Mouse (Mus musculus): Measurements from ENCODE around the gene Klhl31. TPM values are rescaled to one million over a fixed set of nuclear protein-coding genes. Genes with fewer than 3 reads are reported as not detected.

Klhl31 gene
- polyA plus RNA-seq, 1 experiment = 0.43 TPM

GRCm38 (mm10) chr9:77637357-77637756 is 1.1 kb downstream of the Klhl31 start:
- Histone ChIP-seq H3ac (ENCODE audit: control insufficient read depth, insufficient read length, low read depth) (no peak overlapping the region), H3K36me3 (ENCODE audit: control insufficient read depth, insufficient read depth) (no peaks in the 10 kb centered on the region), H3K4me3 (ENCODE audit: insufficient read depth, poor library complexity, severe bottlenecking) (no peak overlapping the region), H3K27me3 (ENCODE audit: control insufficient read depth, insufficient read depth, insufficient read length) (no peaks in the 10 kb centered on the region), H3K79me2 (ENCODE audit: control insufficient read depth, insufficient read depth) (no peaks in the 10 kb centered on the region), H3K79me3 (ENCODE audit: low read depth) (no peaks in the 10 kb centered on the region)
- TF ChIP-seq CTCF (IDR thresholded peaks at IDR 0.05; ENCODE audit: control insufficient read depth, insufficient read depth, insufficient read length) (no peak), USF1 (IDR thresholded peaks at IDR 0.05; ENCODE audit: low read depth) (peak; percentile 39), CEBPB (IDR thresholded peaks at IDR 0.05; ENCODE audit: low read depth) (no peak), MYOD1 (IDR thresholded peaks at IDR 0.05; ENCODE audit: control insufficient read depth, insufficient read length, low read depth) (peak; percentile 95), MYOG (IDR thresholded peaks at IDR 0.05; ENCODE audit: control insufficient read depth, extremely low read depth, insufficient read length) (no peak), MAX (IDR thresholded peaks at IDR 0.05) (no peak), FOSL1 (IDR thresholded peaks at IDR 0.05; ENCODE audit: insufficient read depth, low read length, poor library complexity, severe bottlenecking) (no peak)

GRCm38 (mm10) chr9:77645176-77645575 is 8.9 kb downstream of the Klhl31 start:
- Histone ChIP-seq H3K4me3 (ENCODE audit: insufficient read depth, poor library complexity, severe bottlenecking) (no peak overlapping the region), H3K79me2 (ENCODE audit: control insufficient read depth, insufficient read depth) (no peaks in the 10 kb centered on the region), H3K36me3 (ENCODE audit: control insufficient read depth, insufficient read depth) (no peaks in the 10 kb centered on the region), H3ac (ENCODE audit: control insufficient read depth, insufficient read length, low read depth) (no peak overlapping the region), H3K79me3 (ENCODE audit: low read depth) (no peaks in the 10 kb centered on the region), H3K27me3 (ENCODE audit: control insufficient read depth, insufficient read depth, insufficient read length) (no peaks in the 10 kb centered on the region)
- TF ChIP-seq CEBPB (IDR thresholded peaks at IDR 0.05; ENCODE audit: low read depth) = no peak
- no peak for TF ChIP-seq FOSL1 (IDR thresholded peaks at IDR 0.05; ENCODE audit: insufficient read depth, low read length, poor library complexity, severe bottlenecking)
- TF ChIP-seq MAX (IDR thresholded peaks at IDR 0.05) = no peak
- TF ChIP-seq MYOD1 (IDR thresholded peaks at IDR 0.05; ENCODE audit: control insufficient read depth, insufficient read length, low read depth) = no peak
- TF ChIP-seq USF1 (IDR thresholded peaks at IDR 0.05; ENCODE audit: low read depth) = no peak
- TF ChIP-seq MYOG (IDR thresholded peaks at IDR 0.05; ENCODE audit: control insufficient read depth, extremely low read depth, insufficient read length) = no peak
- no peak for TF ChIP-seq CTCF (IDR thresholded peaks at IDR 0.05; ENCODE audit: control insufficient read depth, insufficient read depth, insufficient read length)

- no peaks in the 10 kb centered on the region for H3K79me2 ChIP-seq (ENCODE audit: control insufficient read depth, insufficient read depth)
- no peak overlapping the region for H3K4me3 ChIP-seq (ENCODE audit: insufficient read depth, poor library complexity, severe bottlenecking)
- H3K36me3 ChIP-seq (ENCODE audit: control insufficient read depth, insufficient read depth) = no peaks in the 10 kb centered on the region
- TF ChIP-seq MYOG (IDR thresholded peaks at IDR 0.05; ENCODE audit: control insufficient read depth, extremely low read depth, insufficient read length) = no peak
- no peak for TF ChIP-seq FOSL1 (IDR thresholded peaks at IDR 0.05; ENCODE audit: insufficient read depth, low read length, poor library complexity, severe bottlenecking)
- TF ChIP-seq MYOD1 (IDR thresholded peaks at IDR 0.05; ENCODE audit: control insufficient read depth, insufficient read length, low read depth) = no peak
- no peak for TF ChIP-seq MAX (IDR thresholded peaks at IDR 0.05)
- TF ChIP-seq CTCF (IDR thresholded peaks at IDR 0.05; ENCODE audit: control insufficient read depth, insufficient read depth, insufficient read length) = no peak
- TF ChIP-seq CEBPB (IDR thresholded peaks at IDR 0.05; ENCODE audit: low read depth) = no peak
- TF ChIP-seq USF1 (IDR thresholded peaks at IDR 0.05; ENCODE audit: low read depth) = no peak
- H3K79me3 ChIP-seq (ENCODE audit: low read depth) = no peaks in the 10 kb centered on the region
- H3K27me3 ChIP-seq (ENCODE audit: control insufficient read depth, insufficient read depth, insufficient read length) = no peaks in the 10 kb centered on the region
- no peak overlapping the region for H3ac ChIP-seq (ENCODE audit: control insufficient read depth, insufficient read length, low read depth)
Observed at GRCm38 (mm10) chr9:77651847-77652246, 15.5 kb downstream of the Klhl31 start.

- Histone ChIP-seq H3K36me3 (ENCODE audit: control insufficient read depth, insufficient read depth) (no peaks in the 10 kb centered on the region), H3K79me2 (ENCODE audit: control insufficient read depth, insufficient read depth) (no peaks in the 10 kb centered on the region), H3K4me3 (ENCODE audit: insufficient read depth, poor library complexity, severe bottlenecking) (no peak overlapping the region), H3K27me3 (ENCODE audit: control insufficient read depth, insufficient read depth, insufficient read length) (no peaks in the 10 kb centered on the region), H3K79me3 (ENCODE audit: low read depth) (no peaks in the 10 kb centered on the region), H3ac (ENCODE audit: control insufficient read depth, insufficient read length, low read depth) (no peak overlapping the region)
- TF ChIP-seq MAX (IDR thresholded peaks at IDR 0.05) (no peak), MYOG (IDR thresholded peaks at IDR 0.05; ENCODE audit: control insufficient read depth, extremely low read depth, insufficient read length) (no peak), MYOD1 (IDR thresholded peaks at IDR 0.05; ENCODE audit: control insufficient read depth, insufficient read length, low read depth) (no peak), USF1 (IDR thresholded peaks at IDR 0.05; ENCODE audit: low read depth) (no peak), FOSL1 (IDR thresholded peaks at IDR 0.05; ENCODE audit: insufficient read depth, low read length, poor library complexity, severe bottlenecking) (no peak), CEBPB (IDR thresholded peaks at IDR 0.05; ENCODE audit: low read depth) (no peak), CTCF (IDR thresholded peaks at IDR 0.05; ENCODE audit: control insufficient read depth, insufficient read depth, insufficient read length) (no peak)
Observed at GRCm38 (mm10) chr9:77653907-77654306, 17.6 kb downstream of the Klhl31 start.

GRCm38 (mm10) chr9:77655181-77655934 is 19.1 kb downstream of the Klhl31 start:
- no peaks in the 10 kb centered on the region for H3K36me3 ChIP-seq (ENCODE audit: control insufficient read depth, insufficient read depth)
- H3K79me3 ChIP-seq (ENCODE audit: low read depth) = no peaks in the 10 kb centered on the region
- peak overlapping the region; percentile 26 for H3ac ChIP-seq (ENCODE audit: control insufficient read depth, insufficient read length, low read depth)
- H3K4me3 ChIP-seq (ENCODE audit: insufficient read depth, poor library complexity, severe bottlenecking) = peak overlapping the region; percentile 11
- H3K79me2 ChIP-seq (ENCODE audit: control insufficient read depth, insufficient read depth) = no peaks in the 10 kb centered on the region
- no peak for TF ChIP-seq FOSL1 (IDR thresholded peaks at IDR 0.05; ENCODE audit: insufficient read depth, low read length, poor library complexity, severe bottlenecking)
- peak; percentile 1 for TF ChIP-seq CTCF (IDR thresholded peaks at IDR 0.05; ENCODE audit: control insufficient read depth, insufficient read depth, insufficient read length)
- TF ChIP-seq MYOG (IDR thresholded peaks at IDR 0.05; ENCODE audit: control insufficient read depth, extremely low read depth, insufficient read length) = no peak
- TF ChIP-seq CEBPB (IDR thresholded peaks at IDR 0.05; ENCODE audit: low read depth) = no peak
- TF ChIP-seq MYOD1 (IDR thresholded peaks at IDR 0.05; ENCODE audit: control insufficient read depth, insufficient read length, low read depth) = no peak
- no peaks in the 10 kb centered on the region for H3K27me3 ChIP-seq (ENCODE audit: control insufficient read depth, insufficient read depth, insufficient read length)
